Mouse (Mus musculus) gonadal fat pad, adult 2 months (tissue): ENCODE results near the gene Lrrc52. TPM values are rescaled to one million over a fixed set of nuclear protein-coding genes. Genes with fewer than 3 reads are reported as not detected.

Source experiments
- DNase-seq: peaks from one replicate; pipeline ENCODE4 v3.0.0-alpha.2; 2012; ENCODE audit warnings: low read depth
- polyA plus RNA-seq: library from polyadenylated mRNA; depleted of rRNA; stranded (reverse); fragments of >200 nt; gene quantifications from 2 replicates; pipeline ENCODE4 v1.2.3, GENCODE M21; 2012; rRNA removed

Gene Lrrc52
- 0.14 and 0.19 TPM in 2 replicates for polyA plus RNA-seq

DNA sequence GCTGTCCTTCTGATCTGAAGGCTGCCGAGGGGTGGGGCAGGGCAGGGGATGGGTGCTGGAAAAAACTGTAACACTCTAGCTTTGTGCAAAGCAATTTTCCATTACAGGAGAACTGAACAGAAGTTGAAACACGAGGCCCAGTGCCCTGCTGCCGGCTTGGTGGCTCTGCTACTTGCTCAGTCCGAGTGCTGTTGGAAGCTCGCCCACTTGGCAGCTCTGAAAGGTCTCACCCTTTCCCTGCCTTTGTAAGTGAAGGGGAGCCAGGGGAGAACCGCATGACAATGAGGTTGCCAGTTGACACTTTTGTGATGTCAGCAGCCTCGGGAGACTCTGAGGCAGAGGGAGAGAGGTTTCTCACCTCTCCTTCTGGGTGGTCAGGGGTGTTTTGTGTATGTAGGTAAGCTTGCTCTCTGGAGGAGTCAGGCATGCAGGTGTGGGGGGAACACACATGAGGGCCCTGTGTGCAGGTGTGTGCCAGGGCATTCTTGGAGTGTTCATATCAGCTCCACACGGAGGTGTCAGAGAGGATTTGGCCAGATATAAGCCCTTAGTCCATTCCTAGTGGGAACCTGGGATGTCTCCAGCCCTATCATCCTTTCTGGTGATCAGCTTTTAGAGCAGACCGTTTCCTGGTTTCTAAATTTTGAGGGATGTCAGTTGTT, at the start of gene Lrrc52:
Gene Lrrc52 (minus strand): TSS at position 16 of the 662 bp plus-strand sequence.
- no peak for DNase-seq

GRCm38 (mm10) chr1:167511621-167512020, 45.0 kb upstream of the Lrrc52 start:
- no peak for DNase-seq

DNA sequence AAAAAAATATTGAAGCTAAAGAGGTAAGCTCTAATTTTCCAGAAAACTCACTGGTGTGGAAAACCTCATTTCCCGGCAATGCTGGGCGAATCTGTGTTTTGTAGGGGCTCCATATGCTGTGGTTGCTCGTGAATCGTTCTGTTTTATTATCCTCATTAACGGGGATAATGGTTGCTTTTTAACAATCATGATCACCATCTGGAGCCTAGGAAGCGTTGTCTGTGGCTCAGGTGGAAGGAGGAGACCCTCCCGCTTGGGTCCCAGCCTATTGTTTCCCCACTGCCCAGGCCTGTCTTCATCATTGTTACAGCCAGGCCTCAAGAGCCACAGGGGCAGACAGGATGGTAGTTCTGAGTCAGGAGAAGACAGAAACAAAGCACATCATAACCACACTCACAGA, 39.5 kb upstream of the Lrrc52 start:
- DNase-seq = no peak

- no peak for DNase-seq
Measured at GRCm38 (mm10) chr1:167505427-167505826, 38.8 kb upstream of the Lrrc52 start.

DNA sequence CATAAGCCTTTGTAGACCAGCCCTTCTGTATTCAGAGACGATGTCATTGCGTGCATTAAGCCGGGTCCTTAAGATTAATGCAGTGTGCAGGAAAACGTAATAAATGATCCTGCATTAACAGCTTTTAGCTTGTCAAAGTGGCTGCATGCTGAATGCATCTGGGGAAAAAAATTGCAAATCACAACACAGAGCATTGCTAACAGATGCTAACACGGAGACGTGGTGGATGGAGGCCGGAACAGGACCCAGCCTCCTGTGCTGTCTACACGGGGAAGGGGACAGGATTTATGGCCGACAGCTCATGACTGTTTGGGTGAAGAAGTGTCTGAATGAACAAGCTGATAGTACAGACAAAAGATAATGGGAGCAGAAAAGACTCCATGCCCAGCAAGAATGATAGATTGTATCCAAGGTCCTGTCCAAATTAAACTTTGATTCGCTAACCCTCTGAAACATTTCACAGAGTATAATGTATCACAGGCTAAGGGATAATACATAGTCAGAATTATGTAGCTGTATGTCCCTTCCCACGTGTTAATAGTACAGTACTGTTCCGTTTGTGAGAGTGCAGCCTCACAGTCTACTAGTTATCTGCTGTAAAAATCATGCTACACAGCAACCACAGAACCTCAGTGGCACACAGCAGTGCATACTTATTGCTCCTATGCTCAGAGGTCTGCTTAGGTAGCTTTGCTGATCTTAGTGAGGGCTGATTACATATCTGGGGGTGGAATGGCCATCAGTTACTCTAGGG, 32.7 kb upstream of the Lrrc52 start:
- no peak for DNase-seq

DNA sequence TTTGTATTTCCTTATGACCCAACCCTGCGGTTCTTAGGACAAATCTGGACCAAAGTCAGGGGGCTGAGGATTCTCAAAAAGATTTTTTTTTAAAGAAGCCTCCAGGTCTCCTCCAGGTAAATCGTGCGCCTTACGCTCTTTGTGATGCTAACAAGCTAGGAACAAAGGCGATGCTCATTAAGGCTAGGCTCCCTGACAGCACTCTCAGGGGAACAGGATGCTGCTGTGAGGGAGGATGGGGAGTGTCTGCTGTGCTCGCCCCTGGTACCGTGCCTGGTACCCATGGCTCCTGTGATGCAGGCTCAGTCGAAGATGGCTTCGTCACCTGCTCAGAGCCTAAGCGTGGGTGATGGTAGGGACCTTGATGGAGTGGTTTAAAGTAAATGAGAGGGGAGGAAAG, 31.4 kb upstream of the Lrrc52 start:
- DNase-seq = no peak

GRCm38 (mm10) chr1:167497560-167497959, 31.0 kb upstream of the Lrrc52 start:
- no peak for DNase-seq

DNA sequence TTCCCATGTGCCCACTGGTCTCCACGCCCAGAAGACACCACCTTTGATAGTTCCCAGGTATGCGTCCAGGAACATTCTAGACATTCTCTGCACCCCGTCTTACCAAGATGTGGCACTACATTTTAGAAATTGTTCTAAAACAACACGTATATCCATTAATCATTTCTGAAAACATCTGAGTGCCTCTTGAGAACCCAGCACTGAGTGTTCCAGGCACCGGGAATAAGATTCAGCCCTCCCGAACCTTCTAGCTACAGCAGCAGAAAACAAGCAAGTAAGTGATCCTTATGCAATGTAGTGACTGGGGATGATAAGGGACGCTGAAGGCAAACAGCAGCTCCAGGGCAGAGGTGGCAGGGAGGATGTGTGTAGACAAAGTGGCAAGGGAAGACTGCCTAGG, 24.9 kb upstream of the Lrrc52 start:
- no peak for DNase-seq

- DNase-seq = no peak
Measured at GRCm38 (mm10) chr1:167487933-167488332, 21.4 kb upstream of the Lrrc52 start.

GRCm38 (mm10) chr1:167486959-167487680, 20.5 kb upstream of the Lrrc52 start:
- DNase-seq = no peak

- DNase-seq = no peak
Measured at GRCm38 (mm10) chr1:167482863-167483262, 16.3 kb upstream of the Lrrc52 start.

DNA sequence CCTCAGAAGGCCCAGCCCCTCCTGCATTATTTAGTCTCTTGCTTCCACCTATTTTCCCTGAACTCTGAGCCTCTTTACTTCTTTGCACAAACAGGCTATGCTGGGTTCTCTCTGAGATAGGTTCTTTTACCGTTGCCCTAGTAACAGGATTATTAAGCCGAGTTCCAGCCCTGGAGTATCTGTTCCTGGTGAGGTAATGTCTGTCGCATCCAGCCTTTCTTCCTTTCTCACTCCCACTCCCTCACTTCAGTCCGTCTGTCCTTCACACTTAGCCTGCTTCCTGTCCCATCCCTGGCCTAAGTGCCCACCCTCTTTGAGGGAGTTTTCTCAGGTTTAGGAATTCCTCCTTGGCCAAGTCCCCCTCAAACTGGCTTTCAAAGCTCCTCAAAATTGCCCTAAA, 7.0 kb upstream of the Lrrc52 start:
- no peak for DNase-seq

DNA sequence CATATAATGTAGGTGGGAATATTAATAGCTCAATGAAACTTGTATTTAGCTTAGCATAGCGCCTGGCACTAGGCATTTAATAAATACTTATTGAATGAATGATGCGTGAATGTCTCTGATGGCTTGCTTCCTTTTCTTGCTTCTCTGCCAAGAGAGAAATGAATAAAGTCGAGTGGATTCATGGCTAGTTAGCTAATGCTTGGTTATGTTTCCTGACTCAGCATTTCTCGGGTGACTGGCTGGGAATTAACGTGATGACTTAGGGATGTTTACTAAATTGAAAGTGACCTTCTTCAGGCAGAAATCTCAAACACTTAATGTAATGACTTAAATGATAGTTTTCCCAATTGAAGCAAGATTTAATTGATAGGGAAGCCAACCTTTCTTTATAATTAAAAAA, 1.3 kb upstream of the Lrrc52 start:
- DNase-seq = no peak

- DNase-seq = no peak
Measured at GRCm38 (mm10) chr1:167457311-167457710, 9.3 kb downstream of the Lrrc52 start.

DNA sequence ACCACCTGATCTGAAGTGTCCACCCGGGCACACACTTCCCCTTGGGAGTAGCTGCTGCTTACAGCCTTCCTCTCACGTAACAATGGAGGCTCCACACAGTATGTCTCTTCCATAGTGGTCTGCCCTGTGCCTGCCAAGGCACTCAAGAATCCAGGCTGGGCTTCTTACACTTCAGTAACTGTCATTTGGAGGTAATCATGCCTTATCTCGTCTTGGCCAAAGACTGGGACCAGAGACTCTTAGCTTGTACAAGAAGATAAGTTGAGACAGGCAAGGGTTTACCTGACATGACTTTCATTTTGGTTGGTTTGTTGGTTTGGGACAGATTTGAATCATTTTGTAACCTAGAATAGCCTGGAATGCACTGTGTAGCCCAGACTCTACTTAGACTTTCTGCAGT, 13.5 kb downstream of the Lrrc52 start:
- DNase-seq = no peak

DNA sequence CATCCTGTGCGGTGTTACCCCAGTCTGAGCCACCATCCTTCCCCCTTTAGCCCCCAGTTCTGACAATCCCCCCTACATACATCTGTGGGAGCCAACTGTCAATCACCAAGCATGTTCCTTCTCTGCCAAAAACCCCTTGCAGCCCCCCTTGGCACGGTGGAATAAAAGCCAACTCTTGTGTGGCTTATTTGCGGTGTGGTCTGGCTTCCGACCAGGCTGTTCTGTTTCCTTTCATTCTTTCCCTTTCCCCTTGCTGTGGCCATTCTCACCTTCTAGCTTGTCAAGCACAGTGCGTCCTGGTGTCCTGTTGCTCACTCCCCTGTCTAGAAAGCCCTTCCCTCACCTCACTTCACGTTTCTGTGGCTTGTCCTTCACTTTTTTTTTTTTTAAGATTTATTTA, 14.1 kb downstream of the Lrrc52 start:
- no peak for DNase-seq

GRCm38 (mm10) chr1:167448598-167448997, 18.0 kb downstream of the Lrrc52 start:
- DNase-seq = no peak

GRCm38 (mm10) chr1:167448088-167448487, 18.5 kb downstream of the Lrrc52 start:
- no peak for DNase-seq

- DNase-seq = no peak
Measured at GRCm38 (mm10) chr1:167446516-167446915, 20.1 kb downstream of the Lrrc52 start.

DNA sequence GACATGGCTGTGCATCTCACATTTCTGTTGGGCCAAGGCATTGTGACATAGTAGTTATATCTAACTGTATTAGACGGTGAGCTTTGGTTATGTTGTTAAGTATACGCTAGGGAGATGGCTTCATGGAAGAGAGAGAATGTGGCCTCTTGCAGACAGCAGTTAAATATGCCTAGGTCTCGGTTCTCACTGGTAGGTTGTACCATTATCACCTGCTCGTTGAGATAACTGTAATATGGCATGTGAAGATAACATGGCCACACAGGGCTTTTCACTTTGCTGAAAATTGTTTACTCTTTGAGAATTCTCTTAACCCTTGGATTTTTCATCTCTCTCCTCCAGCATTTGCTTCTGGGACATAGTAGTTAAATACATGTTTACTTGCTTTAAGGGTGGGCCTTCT, 21.4 kb downstream of the Lrrc52 start:
- DNase-seq = no peak

- DNase-seq = no peak
Measured at GRCm38 (mm10) chr1:167438231-167438885, 28.2 kb downstream of the Lrrc52 start.

DNA sequence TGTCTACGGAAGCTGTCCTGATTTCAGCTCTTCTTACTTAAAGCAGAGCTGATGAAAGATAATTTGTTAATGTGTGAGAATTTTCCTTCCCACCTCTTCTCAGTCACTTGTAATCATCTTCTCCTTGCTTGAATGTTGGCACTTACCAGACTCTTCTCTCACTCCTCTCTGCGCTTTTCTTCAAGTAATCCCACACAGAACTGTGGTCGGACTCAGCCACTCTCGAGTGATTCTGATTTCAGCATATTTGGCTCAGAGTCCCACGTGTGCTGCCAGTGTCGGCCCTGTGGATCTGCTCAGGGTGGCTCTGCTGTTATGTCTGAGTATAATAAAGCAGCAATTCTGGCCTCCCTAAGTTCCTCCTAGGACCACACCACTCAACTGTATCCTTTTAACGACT, 29.5 kb downstream of the Lrrc52 start:
- DNase-seq = no peak
